Mouse (Mus musculus) embryonic facial prominence, embryonic 15.5 days (tissue): ENCODE results near the gene Slmap. TPM values are rescaled to one million over a fixed set of nuclear protein-coding genes. Genes with fewer than 3 reads are reported as not detected.

Source experiments
- ATAC-seq: fragments of 200-750 bp; cut with Nextera tagmentation; 2 replicates; pipeline ENCODE4 v1.8.0; 2017; ENCODE audit warnings: low read depth, moderate TSS enrichment; ENCODE audit not compliant: insufficient number of reproducible peaks, low FRiP score, low TSS enrichment
- H3K27ac ChIP-seq: fragments of 300-500 bp; sonication (generic); replicated peaks from 2 replicates; pipeline ENCODE4 v1.5.1; 2015; ENCODE audit warnings: mild to moderate bottlenecking, inconsistent platforms
- H3K27me3 ChIP-seq: fragments of 300-500 bp; sonication (generic); 2 replicates; pipeline ENCODE4 v1.6.1; 2015; ENCODE audit warnings: inconsistent platforms
- H3K36me3 ChIP-seq: fragments of 300-500 bp; sonication (generic); 2 replicates; pipeline ENCODE4 v1.6.1; 2015; ENCODE audit warnings: mild to moderate bottlenecking, inconsistent platforms
- H3K4me1 ChIP-seq: fragments of 300-500 bp; sonication (generic); 2 replicates; pipeline ENCODE4 v1.6.1; 2015; ENCODE audit warnings: inconsistent platforms
- H3K4me2 ChIP-seq: fragments of 300-500 bp; sonication (generic); replicated peaks from 2 replicates; pipeline ENCODE4 v1.6.1; 2015; ENCODE audit warnings: mild to moderate bottlenecking, inconsistent platforms
- H3K4me3 ChIP-seq: fragments of 300-500 bp; sonication (generic); replicated peaks from 2 replicates; pipeline ENCODE4 v1.5.1; 2015; ENCODE audit warnings: mild to moderate bottlenecking, inconsistent platforms
- H3K9ac ChIP-seq: fragments of 300-500 bp; sonication (generic); 2 replicates; pipeline ENCODE4 v1.6.1; 2015; ENCODE audit warnings: inconsistent platforms
- H3K9me3 ChIP-seq: fragments of 300-500 bp; sonication (generic); replicated peaks from 2 replicates; pipeline ENCODE4 v1.6.1; 2016; ENCODE audit warnings: inconsistent platforms
- WGBS: fragments of 180-500 bp; shearing (Covaris S2); methylation state at CpG from one replicate; pipeline ENCODE4 v1.1.7; 2015; 5-methylcytosine and 5-hydroxymethylcytosine counted together
- polyA plus RNA-seq: library from polyadenylated mRNA; unstranded; fragments of >200 nt; fragmentation: Nextera tagmentation; extraction: Ambion mirVana; gene quantifications from 2 replicates; pipeline ENCODE4 v1.2.1, GENCODE M21; 2015

Gene Slmap
- polyA plus RNA-seq, 1 experiment from 2014 or later: 19.5 TPM

DNA sequence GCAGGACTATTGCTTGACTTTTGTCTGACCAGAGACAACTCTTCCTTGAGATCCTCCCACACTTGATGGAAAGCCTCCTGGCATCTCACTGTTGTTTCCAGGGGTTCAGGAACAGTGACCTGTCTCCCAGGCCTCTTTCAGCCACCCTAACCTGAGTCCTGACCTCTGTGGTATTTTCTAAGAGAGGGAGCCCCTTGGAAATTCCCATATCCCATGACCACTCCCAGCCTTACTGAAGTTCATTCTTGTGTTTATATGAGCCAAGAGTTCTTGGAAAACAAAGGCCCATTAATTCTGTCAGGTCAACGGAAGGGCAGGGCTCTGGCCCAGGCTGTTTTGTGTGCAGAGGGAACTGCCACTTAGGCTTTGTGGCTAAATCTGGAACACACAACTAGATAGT lies 22.9 kb upstream of the Slmap start:
- no peak for ATAC-seq
- no peaks in the 10 kb centered on the region for H3K36me3 ChIP-seq
- WGBS: 45% methylated on average over 1 of the region's 1 CpGs
- no peak overlapping the region for H3K4me3 ChIP-seq
- H3K27me3 ChIP-seq: no peaks in the 10 kb centered on the region
- H3K9ac ChIP-seq: no peak overlapping the region
- no peaks in the 10 kb centered on the region for H3K9me3 ChIP-seq
- H3K27ac ChIP-seq: no peak overlapping the region
- H3K4me1 ChIP-seq: no peaks in the 10 kb centered on the region
- H3K4me2 ChIP-seq: no peak overlapping the region

DNA sequence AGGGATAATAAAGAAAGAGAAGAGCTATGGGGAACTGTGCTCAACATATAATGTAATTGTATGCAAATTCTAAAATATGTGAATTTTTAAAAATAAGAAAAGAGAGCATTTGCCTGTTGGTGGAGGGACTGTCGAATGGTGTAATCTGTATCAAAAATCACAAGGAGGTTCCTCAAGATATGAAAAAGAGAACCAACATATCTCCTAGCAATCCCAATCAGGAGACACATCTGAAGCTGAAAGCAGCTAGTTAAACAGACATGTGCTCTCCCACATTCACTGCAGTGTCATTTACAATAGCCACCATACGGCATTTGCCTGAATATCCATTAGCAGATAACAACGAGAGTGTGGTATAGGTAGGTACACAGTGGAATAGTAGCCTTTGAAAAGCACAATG lies 18.1 kb upstream of the Slmap start:
- Histone ChIP-seq H3K9me3 (no peaks in the 10 kb centered on the region), H3K4me3 (no peak overlapping the region), H3K4me1 (no peaks in the 10 kb centered on the region), H3K4me2 (no peak overlapping the region), H3K36me3 (no peaks in the 10 kb centered on the region), H3K27ac (no peak overlapping the region), H3K27me3 (no peaks in the 10 kb centered on the region), H3K9ac (no peak overlapping the region)
- no peak for ATAC-seq
- 78% methylated on average over 3 of the region's 3 CpGs for WGBS

DNA sequence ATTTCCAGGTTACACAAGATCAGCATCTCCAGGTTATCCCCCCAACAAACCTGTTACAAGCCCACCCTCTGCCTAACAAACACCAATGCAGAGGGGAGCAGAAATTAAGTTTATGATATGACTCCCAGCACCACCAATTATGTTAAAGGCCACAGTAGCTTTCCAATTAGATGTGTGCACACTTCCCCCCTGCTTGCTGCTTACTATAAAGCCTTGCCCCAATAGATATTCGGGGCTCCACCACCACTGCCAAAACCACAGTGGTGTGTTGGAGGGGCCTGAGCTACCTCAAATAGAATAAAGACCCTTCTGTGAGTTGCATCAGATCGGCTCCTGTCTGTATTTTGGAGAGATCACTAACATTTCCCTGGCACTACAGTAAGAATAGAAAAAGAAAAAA lies 17.7 kb upstream of the Slmap start:
- Histone ChIP-seq H3K4me2 (no peak overlapping the region), H3K4me3 (no peak overlapping the region), H3K9ac (no peak overlapping the region), H3K27me3 (no peaks in the 10 kb centered on the region), H3K36me3 (no peaks in the 10 kb centered on the region), H3K27ac (no peak overlapping the region), H3K4me1 (no peaks in the 10 kb centered on the region), H3K9me3 (no peaks in the 10 kb centered on the region)
- WGBS: 69% methylated on average over 2 of the region's 2 CpGs
- ATAC-seq: no peak

DNA sequence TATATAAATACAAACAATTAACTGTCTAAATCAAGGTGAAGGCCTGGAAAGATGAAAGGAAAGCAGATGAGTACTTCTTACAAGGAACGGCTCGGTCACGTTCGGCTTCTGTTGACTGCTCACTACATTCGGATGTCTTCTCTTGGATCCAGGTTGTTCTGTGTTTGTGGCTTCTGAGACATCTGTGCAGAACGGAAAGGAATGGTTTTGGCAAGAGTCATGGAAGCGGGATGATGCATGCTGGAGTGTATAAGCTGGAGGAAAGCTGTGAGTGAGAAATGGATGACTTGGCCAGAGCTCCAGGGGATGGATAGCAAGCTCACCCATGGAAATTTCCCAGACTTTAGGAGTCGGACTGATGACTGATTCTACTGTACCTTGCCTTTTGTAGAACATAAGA lies 16.0 kb upstream of the Slmap start:
- Histone ChIP-seq H3K4me1 (no peaks in the 10 kb centered on the region), H3K9me3 (no peaks in the 10 kb centered on the region), H3K36me3 (no peaks in the 10 kb centered on the region), H3K4me2 (no peak overlapping the region), H3K27ac (no peak overlapping the region), H3K4me3 (no peak overlapping the region), H3K9ac (no peak overlapping the region), H3K27me3 (no peaks in the 10 kb centered on the region)
- ATAC-seq: no peak
- 87% methylated on average over 8 of the region's 8 CpGs for WGBS

DNA sequence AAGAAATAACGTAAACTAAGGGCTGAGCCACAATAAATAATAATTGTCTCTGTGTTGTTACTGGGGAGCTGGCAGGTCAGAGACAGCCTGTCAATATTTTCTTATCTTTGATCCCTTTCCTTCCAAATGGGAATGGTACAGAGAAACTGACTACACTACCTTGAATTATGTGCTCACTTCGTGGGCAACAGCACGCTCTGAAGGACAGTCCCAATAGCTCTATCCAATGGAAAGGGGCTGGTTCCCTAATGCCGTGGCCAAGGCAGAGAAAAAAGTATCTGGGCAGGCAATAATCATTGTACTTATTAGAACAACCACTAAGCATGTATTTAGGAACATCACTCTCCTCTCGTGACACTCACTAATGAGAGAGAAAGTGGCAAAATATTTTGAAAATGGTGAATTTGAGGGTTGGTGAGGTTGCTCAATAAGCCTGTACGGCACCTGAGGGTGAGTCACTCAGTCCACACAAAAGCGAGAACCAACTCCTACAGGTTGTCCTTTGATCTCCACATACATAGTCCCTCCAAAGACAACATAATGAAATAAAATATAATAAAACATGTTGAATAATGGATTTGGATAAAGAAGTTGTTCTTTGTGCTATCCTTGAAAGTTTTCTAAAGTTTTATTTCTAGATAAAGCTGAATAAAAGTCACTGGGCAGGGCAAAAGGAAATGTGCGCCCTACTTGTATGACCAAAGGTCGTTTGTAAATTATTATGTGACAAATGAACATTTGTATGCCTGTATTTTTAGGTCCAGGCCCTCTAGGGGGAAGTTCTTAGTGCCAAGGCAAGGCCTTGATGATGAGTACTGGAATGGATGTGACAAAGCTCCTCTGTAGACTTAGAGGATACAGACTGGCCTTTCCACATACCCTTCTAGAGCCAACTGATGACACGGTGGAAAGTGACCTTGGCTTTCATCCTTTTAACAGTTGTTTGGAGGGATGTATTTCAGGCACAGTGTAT lies 13.1 kb upstream of the Slmap start:
- Histone ChIP-seq H3K27me3 (no peaks in the 10 kb centered on the region), H3K4me3 (no peak overlapping the region), H3K9me3 (no peaks in the 10 kb centered on the region), H3K4me2 (no peak overlapping the region), H3K36me3 (no peaks in the 10 kb centered on the region), H3K4me1 (no peaks in the 10 kb centered on the region), H3K9ac (no peak overlapping the region), H3K27ac (no peak overlapping the region)
- WGBS: 76% methylated on average over 10 of the region's 10 CpGs
- ATAC-seq: no peak

DNA sequence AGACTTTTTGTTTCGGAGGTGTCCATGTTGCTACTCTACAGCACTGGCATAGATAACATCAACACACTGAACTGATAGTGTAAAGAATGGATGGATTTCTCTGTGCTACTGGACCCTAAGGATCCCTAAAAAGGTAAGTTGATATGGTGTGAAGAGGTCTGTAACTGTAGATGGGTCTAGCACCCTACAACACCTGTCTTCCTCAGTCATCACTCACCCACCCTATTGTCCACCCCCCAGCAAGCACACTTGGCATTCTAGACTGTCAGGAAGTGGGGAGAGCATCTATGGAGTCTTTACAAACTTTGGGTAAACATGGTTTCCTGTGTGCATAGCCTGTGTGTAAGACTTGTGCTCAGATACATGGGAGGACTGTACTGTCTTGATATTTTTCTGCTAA lies 7.4 kb upstream of the Slmap start:
- H3K4me1 ChIP-seq: no peaks in the 10 kb centered on the region
- no peak overlapping the region for H3K9ac ChIP-seq
- H3K36me3 ChIP-seq: no peaks in the 10 kb centered on the region
- H3K4me2 ChIP-seq: no peak overlapping the region
- no peak overlapping the region for H3K4me3 ChIP-seq
- no peak for ATAC-seq
- H3K27ac ChIP-seq: no peak overlapping the region
- H3K9me3 ChIP-seq: no peaks in the 10 kb centered on the region
- 73% methylated on average over 1 of the region's 1 CpGs for WGBS
- no peaks in the 10 kb centered on the region for H3K27me3 ChIP-seq

DNA sequence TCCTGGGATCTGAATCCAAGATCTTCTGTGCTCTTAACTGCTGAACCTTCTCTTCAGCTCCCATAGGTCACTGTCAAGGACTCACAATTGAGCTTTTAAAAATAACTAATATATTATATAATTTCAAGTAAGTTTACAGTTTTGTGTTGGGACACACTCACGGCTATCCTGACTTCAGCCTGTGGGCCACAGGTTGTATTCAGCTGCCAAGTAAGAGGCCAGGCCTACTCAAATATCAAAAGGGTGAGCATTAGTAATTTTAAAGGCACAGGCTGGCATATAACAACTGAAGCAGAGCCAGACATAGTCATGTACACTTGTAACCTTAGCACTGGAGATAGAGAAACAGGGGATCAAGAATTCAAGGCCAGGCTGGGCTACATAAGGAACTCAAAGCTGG lies 5.8 kb upstream of the Slmap start:
- Histone ChIP-seq H3K4me2 (no peak overlapping the region), H3K4me3 (no peak overlapping the region), H3K27me3 (no peaks in the 10 kb centered on the region), H3K4me1 (no peaks in the 10 kb centered on the region), H3K27ac (no peak overlapping the region), H3K9ac (no peak overlapping the region), H3K36me3 (no peaks in the 10 kb centered on the region), H3K9me3 (no peaks in the 10 kb centered on the region)
- no peak for ATAC-seq
- WGBS: 49% methylated on average over 1 of the region's 1 CpGs

DNA sequence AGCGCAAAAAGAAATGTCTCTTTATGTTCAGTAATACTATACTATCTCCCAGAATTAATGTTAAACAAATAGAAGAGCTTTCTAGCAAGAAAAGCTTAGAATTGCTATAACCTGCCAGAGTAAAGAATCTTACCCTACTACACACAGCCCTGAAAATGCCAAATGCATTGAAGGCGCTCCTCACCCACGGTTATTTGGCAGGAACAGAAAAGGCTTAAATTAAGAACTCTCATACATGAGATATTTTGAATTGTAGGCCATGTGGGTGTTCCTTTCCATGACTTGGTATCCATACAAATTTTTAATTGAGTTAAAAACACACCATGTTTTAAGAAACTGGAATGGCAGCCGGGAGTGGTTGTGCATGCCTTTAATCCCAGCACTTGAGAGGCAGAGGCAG lies 4.5 kb upstream of the Slmap start:
- no peaks in the 10 kb centered on the region for H3K27me3 ChIP-seq
- no peak overlapping the region for H3K4me3 ChIP-seq
- no peak overlapping the region for H3K4me2 ChIP-seq
- H3K36me3 ChIP-seq: no peaks in the 10 kb centered on the region
- H3K9me3 ChIP-seq: no peaks in the 10 kb centered on the region
- no peak overlapping the region for H3K27ac ChIP-seq
- ATAC-seq: no peak
- WGBS: 73% methylated on average over 4 of the region's 4 CpGs
- no peak overlapping the region for H3K9ac ChIP-seq
- H3K4me1 ChIP-seq: no peaks in the 10 kb centered on the region

DNA sequence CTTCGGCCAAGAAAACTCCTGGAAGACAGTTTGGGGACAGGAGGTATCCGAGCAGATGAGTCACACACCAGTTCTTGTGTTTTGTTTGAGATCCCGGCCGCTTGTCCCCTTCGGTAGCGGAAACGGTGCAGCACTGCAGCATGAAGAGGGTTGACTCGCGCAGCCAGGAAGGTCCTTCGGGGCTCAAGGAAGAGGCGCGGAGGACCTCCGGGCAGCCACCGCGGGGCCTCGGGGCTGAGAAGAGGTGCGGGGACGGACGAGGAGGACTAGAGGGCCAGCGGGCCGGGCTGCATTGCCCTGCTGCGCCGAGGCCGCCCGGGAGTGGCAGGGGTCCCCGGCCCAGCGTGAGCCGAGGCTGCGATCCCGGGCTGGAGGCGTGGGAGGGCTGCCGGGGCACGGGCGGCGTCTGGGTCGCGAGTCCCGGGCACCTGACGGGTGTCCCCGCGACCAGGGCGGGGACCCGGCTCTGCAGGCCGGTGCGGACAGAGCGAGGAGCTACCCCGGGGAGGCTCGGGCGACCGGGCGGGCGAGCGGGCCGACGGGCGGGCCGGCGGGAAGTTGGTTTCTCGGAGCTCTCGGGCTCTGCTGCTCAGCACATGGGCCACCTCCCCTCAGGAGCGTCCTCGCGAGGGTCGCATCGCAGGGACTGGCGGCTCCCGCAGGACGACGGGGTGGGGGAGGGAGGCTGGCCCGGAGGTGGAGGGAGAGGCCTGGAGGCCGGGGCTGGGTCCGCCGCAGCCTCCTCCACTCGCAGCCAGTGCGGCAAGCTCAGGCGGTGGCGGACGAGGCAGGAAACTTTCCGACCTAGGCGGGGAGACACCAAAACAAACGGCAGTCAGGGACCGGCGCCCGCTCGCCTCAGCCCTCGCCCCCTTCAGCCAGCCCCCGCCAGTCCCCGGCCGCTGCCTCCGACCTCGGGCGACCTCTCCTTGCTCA lies 642 bp downstream of the Slmap start:
- H3K4me3 ChIP-seq: peak overlapping the region; percentile 85
- peak overlapping the region; percentile 87 for H3K9ac ChIP-seq
- no peaks in the 10 kb centered on the region for H3K36me3 ChIP-seq
- H3K4me2 ChIP-seq: peak overlapping the region; percentile 70
- peak overlapping the region; percentile 87 for H3K27ac ChIP-seq
- WGBS: under 1% methylated on average over 85 of the region's 92 CpGs
- H3K9me3 ChIP-seq: no peaks in the 10 kb centered on the region
- peak; percentile 79 for ATAC-seq
- no peaks in the 10 kb centered on the region for H3K27me3 ChIP-seq
- peaks cover 29% of the 10 kb centered on the region for H3K4me1 ChIP-seq

DNA sequence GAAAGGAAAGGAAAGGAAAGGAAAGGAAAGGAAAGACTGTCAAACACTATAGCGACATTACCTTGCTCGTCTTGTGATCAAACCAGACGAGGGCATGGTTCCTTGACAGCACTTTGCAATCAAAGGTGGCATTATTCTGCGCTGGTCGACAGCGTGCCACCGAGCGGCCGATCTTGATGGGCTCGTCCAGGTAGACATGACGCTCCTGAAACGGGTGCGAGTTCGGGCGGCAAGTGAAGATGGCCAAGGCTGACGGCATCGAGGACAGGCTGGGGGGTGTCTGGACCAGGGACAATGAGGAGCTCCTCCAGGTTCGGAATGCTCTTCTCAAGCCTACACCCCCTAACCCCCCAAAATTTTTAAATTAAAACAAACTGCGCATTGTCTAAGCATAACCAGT lies 1.5 kb downstream of the Slmap start:
- no peak for ATAC-seq
- Histone ChIP-seq H3K4me3 (peak overlapping the region; percentile 85), H3K27me3 (no peaks in the 10 kb centered on the region), H3K36me3 (no peaks in the 10 kb centered on the region), H3K4me2 (peak overlapping the region; percentile 70), H3K27ac (no peak overlapping the region), H3K4me1 (peaks cover 29% of the 10 kb centered on the region), H3K9ac (peak overlapping the region; percentile 87; the same call in 1 of the 2 replicates), H3K9me3 (no peaks in the 10 kb centered on the region)
- 16% methylated on average over 19 of the region's 19 CpGs for WGBS

DNA sequence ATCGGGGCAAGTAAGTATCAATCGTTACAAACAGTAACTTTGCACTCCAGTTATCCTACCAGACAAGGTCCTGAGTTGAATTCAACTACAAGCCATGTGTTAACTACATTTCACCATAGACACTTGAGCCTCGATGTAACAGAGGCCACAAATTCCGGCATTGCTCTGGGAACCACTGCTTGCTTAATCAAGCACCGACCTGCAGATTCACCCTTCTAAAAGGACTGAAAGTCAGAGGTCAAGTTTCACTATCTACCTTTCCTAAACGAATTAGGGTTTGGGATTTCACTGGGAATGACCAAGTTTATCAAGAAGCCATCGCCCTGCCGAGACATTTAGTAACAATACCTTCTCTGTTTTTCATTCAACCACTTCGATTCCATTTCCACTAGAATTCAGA lies 2.0 kb downstream of the Slmap start:
- H3K4me2 ChIP-seq: peak overlapping the region; percentile 70
- whole genome bisulfite sequencing: 36% methylated on average over 9 of the region's 9 CpGs
- no peak overlapping the region for H3K27ac ChIP-seq
- no peaks in the 10 kb centered on the region for H3K9me3 ChIP-seq
- no peaks in the 10 kb centered on the region for H3K36me3 ChIP-seq
- ATAC-seq: no peak
- H3K4me3 ChIP-seq: peak overlapping the region; percentile 85
- H3K9ac ChIP-seq: peak overlapping the region; percentile 87; the same call in 1 of the 2 replicates
- H3K27me3 ChIP-seq: no peaks in the 10 kb centered on the region
- peaks cover 29% of the 10 kb centered on the region for H3K4me1 ChIP-seq
